Mouse (Mus musculus) splenic B cell, adult 2 months (primary cell): Measurements from ENCODE around the gene Tada1.
A peak's percentile ranks its signal among the peaks of the same experiment; 100 is the strongest.

Experiments
- DNase-seq: peaks from one replicate; pipeline ENCODE4 v3.0.0-alpha.2; 2011; ENCODE audit warnings: low read depth, low spot score
- H3K27me3 ChIP-seq: 2 replicates; pipeline ENCODE4 v1.6.1; 2012; ENCODE audit warnings: mild to moderate bottlenecking, low read length, moderate library complexity, mixed read lengths; ENCODE audit not compliant: control insufficient read depth, poor library complexity, insufficient read depth, severe bottlenecking
- H3K36me3 ChIP-seq: 2 replicates; pipeline ENCODE4 v1.6.1; 2012; ENCODE audit warnings: mild to moderate bottlenecking, low read length, moderate library complexity, mixed read lengths; ENCODE audit not compliant: control insufficient read depth, poor library complexity, insufficient read depth, severe bottlenecking

Tada1 gene

DNA sequence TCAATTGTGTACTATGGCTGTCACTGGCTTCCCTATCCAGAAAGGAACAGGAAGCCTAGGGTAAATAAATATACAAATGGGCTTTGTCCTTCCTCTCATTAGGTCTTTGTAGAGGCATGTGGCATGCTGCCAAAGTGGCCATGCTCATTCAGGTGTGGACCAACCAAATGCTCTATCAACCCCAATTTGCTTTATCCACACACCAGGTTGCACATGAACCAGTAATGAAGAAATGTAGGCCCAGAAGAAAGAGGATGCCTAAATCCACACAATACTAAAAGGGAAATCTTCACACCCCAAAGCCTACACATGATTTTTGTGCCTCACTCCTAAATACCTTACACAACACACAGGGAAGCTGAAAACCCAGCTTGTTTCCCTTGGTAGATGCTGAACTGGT, 22.6 kb downstream of the Tada1 start:
- Histone ChIP-seq H3K27me3 (no peaks in the 10 kb centered on the region), H3K36me3 (no peaks in the 10 kb centered on the region)
- DNase-seq, result no peak

DNA sequence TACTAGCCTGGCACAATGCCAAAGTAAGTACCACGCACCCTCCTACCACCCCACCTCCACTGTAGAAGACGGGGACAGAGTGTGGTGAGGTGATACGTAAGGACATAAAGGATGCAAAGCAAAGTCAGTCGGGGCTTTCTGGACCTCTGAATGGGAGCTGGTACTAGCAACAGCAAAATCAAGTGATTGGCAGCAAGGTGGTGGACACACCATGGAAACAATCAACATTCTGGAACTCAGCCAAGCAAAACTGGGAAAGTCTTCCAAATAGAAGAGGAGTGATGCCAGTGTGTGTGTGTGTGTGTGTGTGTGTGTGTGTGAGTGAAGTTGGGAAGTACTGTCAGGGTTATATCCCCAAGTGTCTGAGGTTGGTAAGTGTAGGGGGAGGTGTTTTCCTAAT, 23.1 kb downstream of the Tada1 start:
- DNase-seq, result no peak
- no peaks in the 10 kb centered on the region for H3K36me3 ChIP-seq

DNA sequence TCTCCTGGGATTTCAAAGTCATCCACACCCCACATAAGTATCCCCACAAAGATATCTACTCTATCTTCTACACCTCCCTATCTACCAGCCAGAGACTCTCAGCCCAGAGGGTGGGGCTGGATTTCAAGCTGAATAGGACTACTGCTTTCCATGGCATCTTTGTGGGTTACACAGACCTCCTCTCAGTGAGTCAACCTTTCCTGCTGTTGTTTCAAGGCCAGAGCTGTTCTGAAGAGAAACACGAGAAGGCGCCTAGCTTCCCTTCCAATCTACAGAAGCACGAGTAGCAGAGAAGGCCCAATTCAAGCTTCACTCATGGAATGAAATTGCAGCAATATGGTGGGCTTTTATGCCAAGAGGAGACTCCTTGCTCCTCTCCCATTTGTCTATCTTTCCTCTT, 24.9 kb downstream of the Tada1 start:
- no peaks in the 10 kb centered on the region for H3K27me3 ChIP-seq
- DNase-seq, result no peak

More for the DNA sequence above, 23.1 kb downstream of the Tada1 start:
- no peaks in the 10 kb centered on the region for H3K27me3 ChIP-seq

DNA sequence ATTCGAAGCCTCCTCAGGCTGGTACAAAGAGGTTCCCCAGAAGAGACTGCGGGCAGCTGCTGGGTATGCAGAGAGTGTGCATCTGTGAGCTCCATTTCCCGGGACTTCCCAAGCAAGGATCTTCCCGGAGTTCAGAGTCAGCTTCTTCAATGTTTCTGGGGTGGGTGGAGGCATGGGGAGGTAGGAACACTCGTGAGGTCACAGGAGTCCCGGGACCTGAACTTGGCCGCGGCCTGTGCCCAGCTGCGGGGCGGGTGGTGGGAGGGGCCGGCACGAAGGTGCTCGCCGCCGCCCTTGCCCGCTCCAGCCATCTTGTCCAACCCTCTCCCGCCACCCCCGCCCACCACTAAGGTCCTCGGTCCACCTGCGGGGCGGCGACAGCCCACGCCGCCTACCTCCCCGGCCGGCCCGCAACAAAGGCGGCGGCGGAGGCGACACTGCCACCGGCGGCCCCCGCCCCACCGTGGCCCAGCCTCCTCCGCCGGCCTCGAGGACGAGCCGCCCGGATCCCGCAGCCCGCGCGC, 30.3 kb downstream of the Tada1 start:
- peak; percentile 59 for DNase-seq
- no peaks in the 10 kb centered on the region for H3K27me3 ChIP-seq
- no peaks in the 10 kb centered on the region for H3K36me3 ChIP-seq

More for the DNA sequence above, 24.9 kb downstream of the Tada1 start:
- no peaks in the 10 kb centered on the region for H3K36me3 ChIP-seq

DNA sequence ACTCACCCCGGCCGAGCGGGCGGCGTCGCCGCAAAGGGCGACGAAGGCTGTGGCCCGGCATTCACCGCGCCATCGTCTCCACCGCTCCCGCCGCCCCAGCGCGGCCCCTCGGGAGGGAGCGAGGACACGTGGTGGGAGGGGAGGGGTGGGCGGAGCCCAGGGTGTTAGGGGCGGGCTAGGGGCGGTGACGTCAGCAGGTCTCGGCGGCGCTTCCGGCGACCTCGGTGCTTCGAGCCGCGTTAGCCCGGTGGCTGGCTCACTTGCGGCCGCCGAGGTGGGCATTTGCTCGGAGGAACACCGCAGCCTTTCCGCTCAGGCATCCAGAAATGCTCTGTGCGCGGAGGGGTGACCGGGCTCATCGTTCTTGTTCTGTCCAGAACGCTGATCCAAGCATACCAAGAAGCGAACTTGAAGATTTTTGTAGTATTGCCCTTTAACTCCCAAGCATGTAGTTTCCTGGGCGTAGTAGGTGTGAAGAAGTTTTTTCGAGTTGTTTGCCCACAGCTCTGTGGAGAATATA, 30.9 kb downstream of the Tada1 start, which contains the start of gene Pogk:
TSS of gene Pogk (minus strand) at position 163 of the 520 bp plus-strand sequence.
- peak; percentile 92 for DNase-seq
- H3K36me3 ChIP-seq, result no peaks in the 10 kb centered on the region
- no peaks in the 10 kb centered on the region for H3K27me3 ChIP-seq

DNA sequence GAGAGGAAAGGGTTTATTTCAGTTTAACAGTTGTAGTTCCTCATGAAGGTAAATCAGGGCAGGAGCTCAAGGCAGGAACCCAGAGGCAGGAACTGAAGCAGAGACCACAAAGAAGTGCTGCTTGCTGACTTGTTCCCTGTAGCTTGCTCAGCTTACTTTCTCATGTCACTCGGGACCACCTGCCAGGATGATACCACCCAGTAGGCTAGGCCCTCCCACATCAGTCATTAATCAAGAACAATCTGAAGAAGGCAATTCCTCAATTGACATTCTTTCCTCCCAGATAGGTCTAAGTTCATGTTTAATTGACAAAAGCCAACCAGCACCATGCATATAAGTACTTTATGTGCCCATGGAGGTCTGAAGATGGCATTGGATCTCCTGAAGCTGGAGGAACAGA, 32.6 kb downstream of the Tada1 start:
- Histone ChIP-seq H3K27me3 (no peaks in the 10 kb centered on the region; the same call in 1 of the 2 replicates), H3K36me3 (no peaks in the 10 kb centered on the region)
- DNase-seq, result no peak

DNA sequence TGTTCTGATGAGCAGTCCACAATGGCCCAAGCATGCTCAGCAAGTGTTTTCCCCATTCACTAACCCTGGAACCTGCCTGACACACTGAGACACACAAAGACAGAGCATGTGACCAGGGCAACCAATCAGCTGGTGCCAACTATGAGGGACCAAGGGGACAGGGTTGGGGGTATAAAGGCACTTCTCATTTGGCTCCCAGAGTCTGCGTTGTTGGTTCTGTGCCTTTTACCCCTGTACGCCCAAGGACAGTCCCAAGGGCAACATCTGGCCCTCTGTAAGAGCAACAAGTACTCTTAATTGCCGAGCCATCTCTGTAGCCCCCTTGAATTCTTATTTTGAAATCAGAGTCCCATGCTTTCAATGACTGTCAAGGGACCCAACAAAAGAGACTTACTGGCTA, 33.4 kb downstream of the Tada1 start:
- Histone ChIP-seq H3K27me3 (no peaks in the 10 kb centered on the region; the same call in 1 of the 2 replicates), H3K36me3 (no peaks in the 10 kb centered on the region)
- DNase-seq, result no peak

DNA sequence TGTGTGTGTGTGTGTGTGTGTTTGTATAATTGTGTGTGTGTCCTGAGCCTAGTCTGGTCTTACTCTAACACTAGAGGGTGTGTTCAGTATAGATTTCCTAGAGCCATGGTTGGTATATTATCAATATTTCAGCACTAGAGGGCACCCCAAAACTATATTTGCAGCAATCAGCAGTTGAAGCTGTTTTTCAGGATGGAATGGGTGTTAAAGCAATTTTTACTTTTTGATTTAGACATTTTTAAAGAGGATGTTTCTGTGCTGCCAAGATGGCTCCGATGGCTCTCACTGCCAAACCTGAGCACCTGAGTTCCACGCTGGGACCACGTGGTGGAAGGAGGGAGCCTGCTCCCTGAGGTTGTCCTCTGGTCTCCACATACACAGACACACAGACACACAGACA, 50.2 kb downstream of the Tada1 start:
- Histone ChIP-seq H3K27me3 (no peaks in the 10 kb centered on the region), H3K36me3 (no peaks in the 10 kb centered on the region)
- DNase-seq, result peak; percentile 47

DNA sequence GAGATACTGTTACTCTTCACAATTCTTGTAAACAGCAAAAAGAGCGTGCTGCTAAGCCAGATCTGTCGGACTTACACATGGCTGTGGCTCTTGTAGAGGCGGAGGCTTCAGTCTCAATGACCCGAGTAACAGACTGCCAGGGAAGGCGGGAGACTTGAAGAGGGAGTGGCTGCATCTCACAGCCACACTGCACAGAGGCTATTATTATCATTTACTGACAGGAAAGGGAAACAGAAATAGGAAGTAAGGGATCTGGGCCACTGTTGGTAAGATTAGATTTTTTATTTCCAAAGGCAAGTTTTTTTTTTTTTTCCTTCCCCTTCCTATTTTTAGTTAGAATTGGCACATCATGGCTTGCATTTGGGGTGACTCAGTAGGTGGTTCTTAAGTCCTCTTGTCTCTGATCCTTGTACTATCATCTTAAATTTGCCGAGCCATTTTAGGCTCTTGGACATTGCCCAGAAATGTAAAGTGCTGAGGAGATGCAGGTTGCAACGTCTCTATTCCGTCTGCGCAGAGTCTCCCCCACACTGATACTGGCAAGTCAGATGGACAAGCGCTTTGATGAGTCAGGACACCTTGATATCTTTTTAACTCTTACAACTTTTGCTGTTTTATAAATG, 51.0 kb downstream of the Tada1 start:
- no peaks in the 10 kb centered on the region for H3K36me3 ChIP-seq
- DNase-seq, result no peak
- H3K27me3 ChIP-seq, result no peaks in the 10 kb centered on the region

DNA sequence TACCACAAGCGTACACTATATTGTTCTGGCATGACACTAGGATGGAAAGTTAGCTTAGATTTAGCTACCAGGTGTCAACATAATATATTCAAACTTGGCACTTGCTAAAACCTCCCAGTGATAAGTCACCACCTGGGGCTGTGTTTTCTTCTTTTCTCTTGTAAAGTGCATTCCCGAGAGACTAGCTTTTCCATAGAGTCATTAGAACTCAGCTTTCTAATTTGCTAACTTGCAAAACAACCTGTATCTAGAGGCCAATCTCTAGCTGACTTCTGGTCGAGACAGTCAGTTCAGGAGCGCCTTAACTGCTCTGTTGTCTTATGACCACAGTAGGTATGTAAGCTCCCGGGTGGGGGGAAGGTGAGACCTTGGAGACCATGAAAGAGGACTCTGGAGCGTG, 60.5 kb downstream of the Tada1 start:
- H3K27me3 ChIP-seq, result no peaks in the 10 kb centered on the region
- DNase-seq, result no peak

DNA sequence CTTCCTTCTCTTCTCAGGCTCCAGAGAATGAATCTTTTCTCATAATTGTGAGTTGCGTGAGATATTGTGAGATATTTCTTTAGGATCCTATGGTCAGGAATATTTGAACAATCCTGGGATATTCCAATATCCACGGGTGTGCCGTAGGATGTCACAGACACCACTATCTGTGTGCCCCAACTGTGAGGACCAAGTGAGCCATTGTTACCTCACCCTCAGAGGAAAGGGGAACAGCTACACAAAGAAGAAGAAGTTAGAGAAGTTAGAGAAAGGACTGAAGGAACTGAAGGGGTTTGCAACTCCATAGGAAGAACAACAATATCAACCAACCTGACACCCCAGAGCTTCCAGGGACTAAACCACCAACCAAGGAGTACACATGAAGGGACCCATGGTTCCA, 63.1 kb downstream of the Tada1 start:
- no peaks in the 10 kb centered on the region for H3K27me3 ChIP-seq
- no peak for DNase-seq
- no peaks in the 10 kb centered on the region for H3K36me3 ChIP-seq

More for the DNA sequence above, 60.5 kb downstream of the Tada1 start:
- H3K36me3 ChIP-seq, result no peaks in the 10 kb centered on the region
